Mouse (Mus musculus) spleen, postnatal 10 days (tissue): ENCODE results near the gene Ndufb3.
"Not testable (repeated sequence)": the region's sequence is repeated elsewhere in the genome, so short reads cannot be mapped to it uniquely, and the experiment has no call there.

Source experiments
- DNase-seq, 2 experiments: peaks; one replicate each; pipeline ENCODE4 v3.0.0; 2021 to 2022; ENCODE audit warnings: low spot score in 2 of 2

Ndufb3 gene

GRCm38 (mm10) chr1:58586171-58586997 lies at the start of gene Ndufb3, which contains the start of gene Fam126b:
Gene Ndufb3 (plus strand): TSS chr1:58586384.
Gene Fam126b (minus strand): TSS chr1:58586323.
- DNase-seq, result peak; percentile 88 to 89

GRCm38 (mm10) chr1:58541386-58541785 lies 44.8 kb upstream of the Ndufb3 start:
- DNase-seq, result no peak

GRCm38 (mm10) chr1:58560370-58560769 lies 25.8 kb upstream of the Ndufb3 start:
- not testable (repeated sequence) for DNase-seq

- peak; percentile 37 to 74 for DNase-seq
Observed at GRCm38 (mm10) chr1:58562455-58562854, 23.7 kb upstream of the Ndufb3 start.

GRCm38 (mm10) chr1:58564981-58565380 lies 21.2 kb upstream of the Ndufb3 start:
- no peak for DNase-seq

GRCm38 (mm10) chr1:58566621-58567020 lies 19.6 kb upstream of the Ndufb3 start:
- no peak for DNase-seq

GRCm38 (mm10) chr1:58568456-58569130 lies 17.6 kb upstream of the Ndufb3 start:
- DNase-seq, result no peak

GRCm38 (mm10) chr1:58570437-58570836 lies 15.7 kb upstream of the Ndufb3 start:
- no peak for DNase-seq

- DNase-seq, result peak in 1 of 2 experiments; percentile 66
Observed at GRCm38 (mm10) chr1:58579179-58579578, 7.0 kb upstream of the Ndufb3 start.

GRCm38 (mm10) chr1:58582611-58583010 lies 3.6 kb upstream of the Ndufb3 start:
- DNase-seq, result no peak

GRCm38 (mm10) chr1:58584271-58584670 lies 1.9 kb upstream of the Ndufb3 start:
- no peak for DNase-seq

- peak; percentile 45 to 51 for DNase-seq
Observed at GRCm38 (mm10) chr1:58585373-58586170, 612 bp upstream of the Ndufb3 start.

GRCm38 (mm10) chr1:58587491-58587890 lies 1.3 kb downstream of the Ndufb3 start:
- DNase-seq, result no peak

- no peak for DNase-seq
Observed at GRCm38 (mm10) chr1:58602681-58603080, 16.5 kb downstream of the Ndufb3 start.

- DNase-seq, result no peak
Observed at GRCm38 (mm10) chr1:58603738-58604137, 17.6 kb downstream of the Ndufb3 start.

- DNase-seq, result not testable (repeated sequence)
Observed at GRCm38 (mm10) chr1:58609591-58609990, 23.4 kb downstream of the Ndufb3 start.

GRCm38 (mm10) chr1:58610166-58610565 lies 24.0 kb downstream of the Ndufb3 start:
- no peak for DNase-seq

- DNase-seq, result no peak
Observed at GRCm38 (mm10) chr1:58610611-58611010, 24.4 kb downstream of the Ndufb3 start.

- peak; percentile 18 to 31 for DNase-seq
Observed at GRCm38 (mm10) chr1:58613786-58614185, 27.6 kb downstream of the Ndufb3 start.

GRCm38 (mm10) chr1:58614424-58614823 lies 28.2 kb downstream of the Ndufb3 start:
- no peak for DNase-seq

GRCm38 (mm10) chr1:58615146-58615545 lies 29.0 kb downstream of the Ndufb3 start:
- no peak for DNase-seq

- no peak for DNase-seq
Observed at GRCm38 (mm10) chr1:58616176-58616575, 30.0 kb downstream of the Ndufb3 start.
